Mouse (Mus musculus) liver, embryonic 16.5 days (tissue): ENCODE data around the gene Itga11. TPM values are rescaled to one million over a fixed set of nuclear protein-coding genes. Genes with fewer than 3 reads are reported as not detected.

Source experiments
- ATAC-seq: fragments of 200-750 bp; cut with Nextera tagmentation; 2 replicates; pipeline ENCODE4 v1.8.0; 2017; ENCODE audit warnings: low read depth, mild to moderate bottlenecking, moderate number of reproducible peaks, moderate library complexity
- H3K27ac ChIP-seq: fragments of 300-500 bp; sonication (generic); 2 replicates; pipeline ENCODE4 v1.5.1; 2014; ENCODE audit warnings: mild to moderate bottlenecking, low read length
- H3K27me3 ChIP-seq: fragments of 300-500 bp; sonication (generic); 2 replicates; pipeline ENCODE4 v1.6.1; 2014; ENCODE audit warnings: low read depth, low read length, mixed read lengths; ENCODE audit not compliant: control insufficient read depth, insufficient read depth
- H3K36me3 ChIP-seq: fragments of 300-500 bp; sonication (generic); 2 replicates; pipeline ENCODE4 v1.6.1; 2014; ENCODE audit warnings: mild to moderate bottlenecking; ENCODE audit not compliant: control insufficient read depth, insufficient read depth
- H3K4me1 ChIP-seq: fragments of 300-500 bp; sonication (generic); 2 replicates; pipeline ENCODE4 v1.6.1; 2014; ENCODE audit warnings: low read depth, low read length, mixed read lengths; ENCODE audit not compliant: control insufficient read depth
- H3K4me2 ChIP-seq: fragments of 300-500 bp; sonication (generic); 2 replicates; pipeline ENCODE4 v1.6.1; 2014; ENCODE audit warnings: low read depth, low read length, mixed read lengths
- H3K4me3 ChIP-seq: fragments of 300-500 bp; sonication (generic); 2 replicates; pipeline ENCODE4 v1.5.1; 2014; ENCODE audit warnings: low read depth, mild to moderate bottlenecking, low read length
- H3K9ac ChIP-seq: fragments of 300-500 bp; sonication (generic); 2 replicates; pipeline ENCODE4 v1.6.1; 2014; ENCODE audit warnings: low read depth, low read length
- H3K9me3 ChIP-seq: fragments of 300-500 bp; sonication (generic); replicated peaks from 2 replicates; pipeline ENCODE4 v1.6.1; 2016; ENCODE audit warnings: low read length; ENCODE audit not compliant: control insufficient read depth
- WGBS: fragments of 180-500 bp; shearing (Covaris S2); extraction: QIAGEN DNeasy Blood & Tissue Kit; methylation state at CpG from one replicate; pipeline ENCODE4 v1.1.7; 2014; ENCODE audit not compliant: insufficient replicate concordance; 5-methylcytosine and 5-hydroxymethylcytosine counted together
- polyA plus RNA-seq: library from polyadenylated mRNA; unstranded; fragments of >200 nt; fragmentation: Nextera tagmentation; extraction: Ambion mirVana; gene quantifications from 2 replicates; pipeline ENCODE4 v1.2.1, GENCODE M21; 2015

Itga11 gene
- 0.12 TPM in 2 replicates for polyA plus RNA-seq

DNA sequence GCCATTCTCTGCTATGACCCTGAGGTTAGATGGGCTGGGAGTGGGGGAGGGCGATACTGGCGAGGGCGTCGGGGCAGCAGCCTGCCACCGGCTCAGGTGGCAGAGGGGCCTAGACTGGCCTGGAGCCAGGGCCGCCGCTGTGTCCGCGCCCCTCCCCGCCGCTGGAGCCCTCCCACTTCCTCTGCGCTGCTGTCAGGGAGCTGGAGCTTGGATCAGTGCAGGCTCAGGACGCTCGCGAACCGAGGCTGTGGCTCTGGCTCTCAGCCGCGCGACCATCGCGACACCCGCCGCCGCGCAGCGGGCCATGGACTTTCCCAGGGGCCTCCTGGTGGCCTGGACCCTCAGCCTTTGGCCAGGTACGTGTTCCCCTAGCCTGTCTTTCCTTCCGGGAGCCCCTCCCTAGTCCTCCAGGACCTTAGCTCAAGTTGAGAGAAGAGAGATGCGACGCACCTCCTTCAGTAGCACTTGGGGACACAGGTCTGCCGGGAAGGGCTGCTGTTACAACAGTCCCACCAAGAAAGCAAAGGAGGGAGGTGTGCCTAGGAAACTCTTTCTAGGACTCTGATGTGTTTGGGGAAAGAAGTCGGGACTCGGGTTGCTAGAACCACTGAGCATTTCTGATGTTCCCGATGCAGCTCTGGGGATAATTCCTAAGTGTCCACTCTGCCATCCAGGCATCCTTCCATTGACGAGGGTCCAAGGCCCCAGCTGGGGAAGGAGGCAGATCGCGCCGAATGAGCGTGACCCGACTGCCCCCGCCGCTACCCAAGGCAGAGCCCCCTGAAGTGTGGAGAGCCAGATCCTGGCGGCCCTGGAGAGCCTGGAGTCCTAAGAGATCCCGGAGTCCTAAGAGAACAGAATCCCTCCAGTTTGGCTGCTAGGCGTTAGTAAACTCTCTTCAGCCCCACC is at the start of gene Itga11:
Gene Itga11, plus strand, starts transcription at position 186 of the 909 bp plus-strand sequence.
- Histone ChIP-seq H3K4me1 (no peaks in the 10 kb centered on the region), H3K9ac (no peak within 1 kb of the TSS), H3K9me3 (no peaks in the 10 kb centered on the region), H3K4me3 (no peak within 1 kb of the TSS; the same call in 1 of the 2 replicates), H3K4me2 (peak within 1 kb of the TSS; percentile 30; the same call in 1 of the 2 replicates), H3K27ac (no peak within 1 kb of the TSS), H3K36me3 (no peaks in the 10 kb centered on the region), H3K27me3 (peaks cover 33% of the 10 kb centered on the region)
- WGBS: 2% methylated on average over 45 of the region's 45 CpGs
- ATAC-seq: no peak

DNA sequence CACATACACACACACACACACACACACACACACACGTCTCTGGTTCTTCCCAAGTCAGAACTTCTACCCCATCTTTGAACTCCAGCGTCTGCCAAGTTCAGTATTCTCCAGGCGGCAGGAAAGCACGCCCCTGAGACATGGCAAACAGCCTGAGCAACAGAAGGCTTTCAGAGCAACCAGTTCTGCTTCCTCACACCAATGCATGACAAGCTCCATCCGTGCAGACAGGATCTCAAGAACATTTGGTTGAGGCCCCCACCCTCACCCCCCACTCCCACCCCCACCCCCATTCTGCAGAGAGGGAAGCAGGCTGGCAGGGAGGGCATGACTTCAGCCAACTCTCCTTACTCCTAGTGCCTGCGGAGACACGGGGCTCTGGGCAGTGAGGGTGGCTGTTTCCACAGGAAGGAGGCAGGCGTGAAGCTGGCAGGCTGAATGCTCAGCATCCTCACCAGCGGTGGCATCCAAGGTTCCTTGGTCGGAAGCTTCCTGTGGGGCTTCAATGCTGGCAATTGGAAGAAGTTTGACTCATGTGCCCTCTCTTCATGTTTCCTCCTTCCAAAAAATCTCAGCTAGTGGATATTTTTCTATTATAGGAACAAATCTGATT is 46.9 kb upstream of the Itga11 start:
- whole genome bisulfite sequencing: 51% methylated on average over 10 of the region's 10 CpGs
- Histone ChIP-seq H3K4me1 (no peaks in the 10 kb centered on the region), H3K9ac (no peak overlapping the region), H3K36me3 (no peaks in the 10 kb centered on the region), H3K9me3 (no peaks in the 10 kb centered on the region), H3K4me2 (no peak overlapping the region), H3K27ac (no peak overlapping the region), H3K4me3 (no peak overlapping the region), H3K27me3 (no peaks in the 10 kb centered on the region)
- no peak for ATAC-seq

DNA sequence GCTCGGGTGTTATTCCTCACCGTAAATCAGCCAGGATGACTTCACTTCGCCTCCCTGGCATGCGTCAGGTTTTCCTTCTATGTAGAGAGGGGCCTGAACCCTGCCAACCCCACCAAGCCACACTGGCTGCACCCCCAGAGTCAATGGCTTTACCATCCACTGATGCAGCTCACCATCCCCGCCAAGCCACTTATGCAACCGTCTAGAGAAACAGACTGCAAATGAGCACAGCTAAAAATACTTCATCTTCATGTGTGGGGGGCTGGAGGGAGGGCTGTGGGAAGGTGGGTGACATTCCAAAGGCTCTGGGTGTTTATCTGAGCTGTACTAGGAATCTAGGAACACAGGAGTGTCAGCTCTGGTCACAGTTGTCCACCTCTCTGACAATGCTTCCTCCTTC is 45.2 kb upstream of the Itga11 start:
- 65% methylated on average over 6 of the region's 6 CpGs for WGBS
- no peaks in the 10 kb centered on the region for H3K9me3 ChIP-seq
- no peaks in the 10 kb centered on the region for H3K4me1 ChIP-seq

DNA sequence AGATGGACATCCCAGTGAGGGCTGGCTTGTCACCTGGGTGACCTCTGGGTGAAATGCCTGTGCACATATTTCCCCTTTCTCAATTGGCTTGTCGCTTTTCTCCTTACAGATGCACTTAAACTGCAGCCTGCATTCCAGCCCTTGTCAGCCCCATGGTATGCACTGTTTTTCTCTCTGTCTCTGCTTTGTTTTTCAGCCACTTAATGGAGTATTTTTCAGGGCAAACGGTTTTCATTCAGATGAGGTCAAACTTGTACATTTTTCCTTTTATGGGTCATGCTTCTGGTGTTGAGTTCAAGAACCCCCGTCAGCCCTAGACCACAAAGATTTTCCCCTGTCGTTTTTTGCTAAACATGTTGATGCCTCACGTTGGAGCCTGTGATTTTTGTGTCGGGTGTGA is 39.6 kb upstream of the Itga11 start:
- H3K4me2 ChIP-seq: no peak overlapping the region
- no peaks in the 10 kb centered on the region for H3K9me3 ChIP-seq
- no peak overlapping the region for H3K27ac ChIP-seq
- H3K9ac ChIP-seq: no peak overlapping the region
- H3K27me3 ChIP-seq: no peaks in the 10 kb centered on the region
- no peaks in the 10 kb centered on the region for H3K36me3 ChIP-seq
- 34% methylated on average over 6 of the region's 6 CpGs for WGBS
- H3K4me3 ChIP-seq: no peak overlapping the region
- no peaks in the 10 kb centered on the region for H3K4me1 ChIP-seq
- ATAC-seq: no peak

More for the DNA sequence above, 45.2 kb upstream of the Itga11 start:
- Histone ChIP-seq H3K9ac (no peak overlapping the region), H3K27ac (no peak overlapping the region), H3K36me3 (no peaks in the 10 kb centered on the region), H3K27me3 (no peaks in the 10 kb centered on the region), H3K4me2 (no peak overlapping the region), H3K4me3 (no peak overlapping the region)
- ATAC-seq: no peak

DNA sequence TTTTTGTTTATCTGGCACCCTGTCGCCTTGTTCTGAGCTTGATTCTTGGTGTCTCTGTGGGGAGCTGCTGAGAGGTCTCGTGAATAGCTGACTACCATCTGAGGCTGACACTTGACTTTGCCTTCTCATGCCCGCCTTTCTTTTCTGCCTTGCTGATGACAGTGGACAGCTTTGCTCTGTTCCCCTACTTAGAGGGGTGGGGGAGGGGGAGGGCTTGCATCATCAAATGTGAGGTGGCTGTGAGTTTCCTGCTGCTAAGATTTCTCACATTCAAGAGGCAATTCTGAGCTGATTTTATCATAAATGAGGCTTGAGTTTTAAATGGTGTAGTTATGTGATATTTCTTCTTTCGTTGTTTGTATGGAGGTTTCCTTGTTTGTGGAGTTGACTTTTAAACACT is 37.9 kb upstream of the Itga11 start:
- H3K4me2 ChIP-seq: no peak overlapping the region
- H3K9me3 ChIP-seq: no peaks in the 10 kb centered on the region
- H3K36me3 ChIP-seq: no peaks in the 10 kb centered on the region
- WGBS: 52% methylated on average over 4 of the region's 4 CpGs
- H3K27me3 ChIP-seq: no peaks in the 10 kb centered on the region
- H3K27ac ChIP-seq: no peak overlapping the region
- no peak overlapping the region for H3K9ac ChIP-seq
- ATAC-seq: no peak
- H3K4me3 ChIP-seq: no peak overlapping the region
- no peaks in the 10 kb centered on the region for H3K4me1 ChIP-seq

DNA sequence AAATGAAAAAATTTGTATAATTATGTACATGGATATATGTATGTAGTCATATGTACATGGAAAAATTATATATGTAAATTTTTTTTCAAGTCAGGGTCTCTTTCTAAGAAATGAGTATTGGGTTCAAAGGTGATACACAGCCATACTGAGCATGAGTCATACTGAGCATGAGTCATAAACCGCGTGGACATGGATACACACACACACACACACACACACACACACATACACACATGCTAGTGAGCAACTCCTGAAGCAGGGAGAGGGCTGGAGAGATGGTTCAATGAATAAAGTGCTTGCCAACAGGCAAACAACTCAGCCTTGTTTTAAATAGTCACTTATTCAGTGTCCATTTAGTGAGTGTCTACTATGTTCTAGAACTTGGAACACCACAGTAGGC is 37.4 kb upstream of the Itga11 start:
- Histone ChIP-seq H3K27me3 (no peaks in the 10 kb centered on the region), H3K36me3 (no peaks in the 10 kb centered on the region), H3K9me3 (no peaks in the 10 kb centered on the region), H3K4me1 (no peaks in the 10 kb centered on the region), H3K4me2 (no peak overlapping the region), H3K9ac (no peak overlapping the region), H3K27ac (no peak overlapping the region), H3K4me3 (no peak overlapping the region)
- WGBS: 64% methylated on average over 2 of the region's 2 CpGs
- ATAC-seq: no peak

DNA sequence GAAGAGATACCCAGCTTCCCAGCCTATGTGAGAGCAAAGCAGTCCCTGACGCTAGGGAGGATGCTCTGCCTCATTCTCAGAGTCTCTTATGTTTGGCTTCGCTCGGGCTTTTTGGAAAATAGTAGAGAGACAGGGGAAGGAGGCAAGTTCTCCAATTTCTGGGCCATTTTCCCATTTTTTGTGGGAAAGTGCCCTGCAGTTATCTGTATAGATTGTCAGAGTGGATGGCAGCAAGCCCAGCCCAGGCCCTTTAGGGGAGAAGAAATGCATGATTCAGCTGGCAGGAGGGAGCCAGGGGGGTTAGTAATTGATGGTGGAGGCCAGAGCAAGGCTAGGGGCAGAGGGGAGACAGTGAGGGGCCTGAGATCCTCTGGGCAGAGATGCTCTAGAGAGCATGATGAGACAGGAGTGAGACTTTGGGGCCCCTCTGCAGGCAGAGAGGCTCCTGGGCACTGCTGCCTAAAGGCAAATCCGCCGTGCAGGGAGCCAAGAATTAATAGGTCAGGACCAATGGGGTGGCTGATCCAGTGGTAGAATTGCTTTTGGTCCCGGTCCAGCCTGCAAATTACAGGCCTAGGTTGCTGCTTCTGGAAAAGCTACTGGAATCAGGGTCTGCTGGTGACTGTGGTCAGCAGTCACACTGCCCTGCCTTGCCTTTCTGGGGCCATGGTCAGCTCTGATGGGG is 31.8 kb upstream of the Itga11 start:
- 62% methylated on average over 6 of the region's 6 CpGs for WGBS
- no peak overlapping the region for H3K27ac ChIP-seq
- H3K4me3 ChIP-seq: no peak overlapping the region
- H3K4me1 ChIP-seq: no peaks in the 10 kb centered on the region
- no peak overlapping the region for H3K4me2 ChIP-seq
- H3K27me3 ChIP-seq: no peaks in the 10 kb centered on the region
- no peak for ATAC-seq
- no peaks in the 10 kb centered on the region for H3K9me3 ChIP-seq
- H3K36me3 ChIP-seq: no peaks in the 10 kb centered on the region
- H3K9ac ChIP-seq: no peak overlapping the region

DNA sequence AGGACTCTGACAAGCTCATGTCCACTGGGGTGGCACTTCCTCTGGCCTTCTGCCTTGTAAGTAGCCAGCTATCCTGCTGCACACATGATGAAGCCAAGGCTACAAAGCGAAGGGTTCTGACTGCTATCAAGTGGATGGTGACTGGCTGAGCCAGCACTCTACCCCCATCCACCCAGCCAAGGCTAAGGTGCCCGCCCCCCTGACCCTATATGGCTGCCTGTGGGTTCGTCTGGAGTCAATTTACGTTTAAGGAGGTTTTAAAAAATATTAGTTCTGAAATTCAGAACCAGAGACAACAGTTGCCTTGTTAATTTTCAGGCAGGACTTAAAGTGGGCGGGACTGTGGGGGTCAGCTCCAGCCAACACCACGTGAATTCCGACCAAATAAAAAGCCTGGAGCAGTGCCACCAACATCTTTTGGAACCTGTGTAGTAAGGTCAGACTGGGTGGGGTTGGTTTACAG is 30.9 kb upstream of the Itga11 start:
- H3K4me3 ChIP-seq: no peak overlapping the region
- H3K4me2 ChIP-seq: no peak overlapping the region
- no peak overlapping the region for H3K27ac ChIP-seq
- WGBS: 55% methylated on average over 7 of the region's 7 CpGs
- H3K9ac ChIP-seq: no peak overlapping the region
- no peaks in the 10 kb centered on the region for H3K9me3 ChIP-seq
- no peaks in the 10 kb centered on the region for H3K36me3 ChIP-seq
- no peak for ATAC-seq
- no peaks in the 10 kb centered on the region for H3K27me3 ChIP-seq
- no peaks in the 10 kb centered on the region for H3K4me1 ChIP-seq
